Mouse (Mus musculus) olfactory bulb, adult 2 months (tissue): Measurements from ENCODE around the gene Sde2. TPM values are rescaled to one million over a fixed set of nuclear protein-coding genes. Genes with fewer than 3 reads are reported as not detected.

ENCODE experiments used
- H3K27ac ChIP-seq: fragments of 200-500 bp; 2 replicates; pipeline ENCODE4 v1.5.1; 2012; ENCODE audit warnings: low read depth, low read length; ENCODE audit not compliant: insufficient read depth
- H3K4me1 ChIP-seq: fragments of 200-500 bp; 2 replicates; pipeline ENCODE4 v1.6.1; 2012; ENCODE audit warnings: low read length; ENCODE audit not compliant: control insufficient read depth, insufficient read depth
- H3K4me3 ChIP-seq: fragments of 200-500 bp; 2 replicates; pipeline ENCODE4 v1.5.1; 2012; ENCODE audit warnings: mild to moderate bottlenecking, low read depth, low read length, moderate library complexity; ENCODE audit not compliant: insufficient read depth
- CTCF ChIP-seq: fragments of 200-500 bp; IDR thresholded peaks from 2 replicates; pipeline ENCODE4 v1.5.1; 2012; ENCODE audit warnings: low read depth, mild to moderate bottlenecking, low read length, moderate library complexity; ENCODE audit not compliant: insufficient read depth
- POLR2A ChIP-seq: fragments of 200-500 bp; IDR thresholded peaks from 2 replicates; pipeline ENCODE4 v1.6.1; 2012; ENCODE audit warnings: mild to moderate bottlenecking, low read depth, low read length, moderate library complexity; ENCODE audit not compliant: insufficient read depth
- WGBS: fragments of 180-500 bp; shearing (Covaris S2); methylation state at CpG from one replicate; pipeline ENCODE4 v1.1.7; 2018; 5-methylcytosine and 5-hydroxymethylcytosine counted together
- polyA plus RNA-seq: library from polyadenylated mRNA; stranded (reverse); fragments of >200 nt; gene quantifications from 2 replicates; pipeline ENCODE4 v1.2.4, GENCODE M21; 2012; ENCODE audit warnings: low replicate concordance; ENCODE audit not compliant: missing spikeins, insufficient read depth, insufficient read length

The Sde2 gene
- polyA plus RNA-seq, 1 experiment: not detected

GRCm38 (mm10) chr1:180848114-180848510, 2.8 kb upstream of the Sde2 start:
- 1% methylated on average over 9 of the region's 9 CpGs for WGBS
- peak; percentile 34; the same call in 1 of the 2 replicates for TF ChIP-seq POLR2A
- no peak for TF ChIP-seq CTCF
- peak overlapping the region; percentile 40 for H3K4me3 ChIP-seq
- peak overlapping the region; percentile 85 for H3K27ac ChIP-seq
- peaks cover 12% of the 10 kb centered on the region for H3K4me1 ChIP-seq

- 6% methylated on average over 11 of the region's 11 CpGs for WGBS
- Histone ChIP-seq H3K4me3 (peak overlapping the region; percentile 25), H3K4me1 (peaks cover 12% of the 10 kb centered on the region), H3K27ac (peak overlapping the region; percentile 85)
- no peak; the same call in 1 of the 2 replicates for TF ChIP-seq POLR2A
- no peak for TF ChIP-seq CTCF
These were observed 2.3 kb upstream of the Sde2 start for GRCm38 (mm10) chr1:180848511-180849241.

GRCm38 (mm10) chr1:180849701-180850301, 1.1 kb upstream of the Sde2 start:
- peaks cover 12% of the 10 kb centered on the region for H3K4me1 ChIP-seq
- 10% methylated on average over 11 of the region's 11 CpGs for WGBS
- TF ChIP-seq CTCF: no peak
- no peak for TF ChIP-seq POLR2A
- H3K4me3 ChIP-seq: no peak overlapping the region
- H3K27ac ChIP-seq: peak overlapping the region; percentile 94

GRCm38 (mm10) chr1:180858763-180859162, 7.8 kb downstream of the Sde2 start:
- Histone ChIP-seq H3K4me1 (no peaks in the 10 kb centered on the region), H3K4me3 (no peak overlapping the region), H3K27ac (no peak overlapping the region)
- no peak for TF ChIP-seq POLR2A

GRCm38 (mm10) chr1:180860030-180860429, 9.1 kb downstream of the Sde2 start:
- no peaks in the 10 kb centered on the region for H3K4me1 ChIP-seq
- TF ChIP-seq CTCF (no peak), POLR2A (no peak)
- H3K27ac ChIP-seq: no peak overlapping the region
- H3K4me3 ChIP-seq: no peak overlapping the region
- 91% methylated on average over 6 of the region's 6 CpGs for WGBS

GRCm38 (mm10) chr1:180863606-180864005, 12.7 kb downstream of the Sde2 start:
- TF ChIP-seq POLR2A (no peak), CTCF (no peak)
- no peak overlapping the region for H3K4me3 ChIP-seq
- H3K4me1 ChIP-seq: no peaks in the 10 kb centered on the region
- 0% methylated on average over 1 of the region's 1 CpGs for WGBS
- no peak overlapping the region for H3K27ac ChIP-seq

- H3K27ac ChIP-seq: no peak overlapping the region
- WGBS: 63% methylated on average over 7 of the region's 7 CpGs
- no peak for TF ChIP-seq POLR2A
- no peak for TF ChIP-seq CTCF
These were observed 15.1 kb downstream of the Sde2 start for GRCm38 (mm10) chr1:180866001-180866400.

GRCm38 (mm10) chr1:180870122-180870650, 19.3 kb downstream of the Sde2 start:
- Histone ChIP-seq H3K27ac (no peak overlapping the region), H3K4me3 (no peak overlapping the region), H3K4me1 (no peaks in the 10 kb centered on the region)
- TF ChIP-seq POLR2A (no peak), CTCF (no peak)
- WGBS: 80% methylated on average over 13 of the region's 13 CpGs

More at GRCm38 (mm10) chr1:180866001-180866400, 15.1 kb downstream of the Sde2 start:
- H3K4me1 ChIP-seq: no peaks in the 10 kb centered on the region
- H3K4me3 ChIP-seq: no peak overlapping the region

GRCm38 (mm10) chr1:180873861-180874484, 23.0 kb downstream of the Sde2 start:
- no peak overlapping the region for H3K27ac ChIP-seq
- TF ChIP-seq POLR2A: no peak
- TF ChIP-seq CTCF: peak; percentile 43; the same call in 1 of the 2 replicates
- H3K4me1 ChIP-seq: no peaks in the 10 kb centered on the region
- no peak overlapping the region for H3K4me3 ChIP-seq
- WGBS: 20% methylated on average over 9 of the region's 9 CpGs
